Mouse (Mus musculus) stomach, postnatal 0 days (tissue): ENCODE results near the gene Capn9.

Experiments used
- CTCF ChIP-seq: IDR thresholded peaks from 2 replicates; pipeline ENCODE4 v1.5.1; 2016; ENCODE audit warnings: antibody characterized with exemption, low read depth, mild to moderate bottlenecking, moderate library complexity
- EP300 ChIP-seq: optimal IDR thresholded peaks from 2 replicates; pipeline ENCODE3; 2016; ENCODE audit warnings: antibody characterized with exemption

DNA sequence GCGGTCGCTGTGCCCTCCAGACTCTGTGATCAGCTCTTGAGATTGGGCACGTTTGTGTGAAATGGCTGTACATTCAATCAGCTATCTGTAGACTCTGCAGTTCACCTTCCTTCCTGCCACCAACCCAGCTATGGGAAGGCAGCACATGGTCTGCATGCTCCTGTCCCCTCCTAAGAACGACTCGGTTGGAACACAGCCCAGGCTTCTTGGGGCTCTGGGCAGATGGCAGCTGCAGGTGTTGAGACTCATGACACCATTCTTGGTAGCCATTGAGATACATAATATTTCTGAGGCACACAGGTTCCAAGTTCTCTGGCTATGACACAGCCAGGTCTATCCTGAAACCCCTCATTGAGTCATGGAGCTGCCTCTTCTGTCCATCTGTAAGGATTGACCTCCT, 32.6 kb upstream of the Capn9 start:
- TF ChIP-seq EP300 (no peak), CTCF (no peak)
